Mouse (Mus musculus) megakaryocyte progenitor cell, adult 5-6 weeks (primary cell): ENCODE results near the gene Pon2. TPM values are rescaled to one million over a fixed set of nuclear protein-coding genes. Genes with fewer than 3 reads are reported as not detected.
"Not testable (repeated sequence)": the region's sequence is repeated elsewhere in the genome, so short reads cannot be mapped to it uniquely, and the experiment has no call there.

Experiments used
- ATAC-seq: replicated peaks from 2 replicates; pipeline ENCODE4 v1.8.0; 2016; ENCODE audit warnings: mild to moderate bottlenecking, moderate TSS enrichment, inconsistent platforms; ENCODE audit not compliant: poor library complexity
- total RNA-seq, 2 experiments: library from RNA; stranded (forward) in 1 of 2; stranded (reverse) in 1 of 2; fragments of 157-497, 149-512 nt in 1 of 2; fragments of 200-1000 nt in 1 of 2; gene quantifications; 2 replicates each; pipeline versions ENCODE4 v1.2.3 to v1.2.4; 2015 to 2017

Pon2 gene
- total RNA-seq, 2 experiments from 2014 or later, result 23.4 to 53.3 TPM

- peak; percentile 56 for ATAC-seq
Observed at GRCm38 (mm10) chr6:5234563-5234962, 63.7 kb downstream of the Pon2 start.

GRCm38 (mm10) chr6:5233812-5234211 is 64.4 kb downstream of the Pon2 start:
- peak; percentile 86 for ATAC-seq

- ATAC-seq, result no peak
Observed at GRCm38 (mm10) chr6:5232022-5232421, 66.2 kb downstream of the Pon2 start.

GRCm38 (mm10) chr6:5230261-5230660 is 68.0 kb downstream of the Pon2 start:
- no peak for ATAC-seq

- not testable (repeated sequence) for ATAC-seq
Observed at GRCm38 (mm10) chr6:5223551-5223950, 74.7 kb downstream of the Pon2 start.

- ATAC-seq, result no peak
Observed at GRCm38 (mm10) chr6:5222080-5222479, 76.2 kb downstream of the Pon2 start.

GRCm38 (mm10) chr6:5218190-5218589 is 80.1 kb downstream of the Pon2 start:
- ATAC-seq, result no peak

Other genes starting within 250 kb of the Pon2 start
- not detected in 2 replicates for gene Pon1, start 104.5 kb downstream of the Pon2 start, total RNA-seq (2015)
- not detected in 2 replicates for gene Pon1, start 104.5 kb downstream of the Pon2 start, total RNA-seq (2017)
- gene Pon3, start 42.2 kb downstream of the Pon2 start, total RNA-seq (2015), result 18.9 and 25.0 TPM in 2 replicates
- gene Pon3, start 42.2 kb downstream of the Pon2 start, total RNA-seq (2017), result 16.6 and 18.8 TPM in 2 replicates
- 0.07 TPM in 1 of 2 replicates, not detected in the other for gene Asb4, start 84.9 kb upstream of the Pon2 start, total RNA-seq (2015)
- gene Asb4, start 84.9 kb upstream of the Pon2 start, total RNA-seq (2017), result 0.14 TPM in 1 of 2 replicates, not detected in the other
- gene Pdk4, start 197.9 kb upstream of the Pon2 start, total RNA-seq (2015), result not detected in 2 replicates
- not detected in 2 replicates for gene Pdk4, start 197.9 kb upstream of the Pon2 start, total RNA-seq (2017)